Mouse (Mus musculus) myocyte (in vitro differentiated cells): ENCODE data around the gene Snx14.

Experiments
- MYOD1 ChIP-seq, 3 experiments: IDR thresholded peaks; one replicate each; pipeline ENCODE4 v1.6.1; 2011; ENCODE audit warnings: control low read depth in 2 of 3, low read depth in 2 of 3, mild to moderate bottlenecking in 2 of 3, moderate library complexity in 1 of 3; ENCODE audit not compliant: insufficient read length in 2 of 3, control insufficient read depth in 1 of 3
- POLR2A ChIP-seq: IDR thresholded peaks from one replicate; pipeline ENCODE4 v1.6.1; 2011; ENCODE audit warnings: low read depth, mild to moderate bottlenecking, control low read depth, moderate library complexity; ENCODE audit not compliant: insufficient read length
- SRF ChIP-seq: IDR thresholded peaks from one replicate; pipeline ENCODE4 v1.6.1; 2011; ENCODE audit warnings: low read depth; ENCODE audit not compliant: control insufficient read depth, insufficient read length
- TCF12 ChIP-seq: IDR thresholded peaks from one replicate; pipeline ENCODE4 v1.6.1; 2011; ENCODE audit warnings: mild to moderate bottlenecking, control low read depth; ENCODE audit not compliant: poor library complexity, insufficient read depth, severe bottlenecking
- TCF3 ChIP-seq: IDR thresholded peaks from one replicate; pipeline ENCODE4 v1.6.1; 2011; ENCODE audit warnings: low read depth, control low read depth; ENCODE audit not compliant: insufficient read length

- TF ChIP-seq SRF: no peak
- no peak for TF ChIP-seq POLR2A
- no peak for TF ChIP-seq TCF12
- no peak for TF ChIP-seq MYOD1 (IDR thresholded peaks at IDR 0.05; ENCODE audit: control insufficient read depth in 1 of 3, insufficient read length in 2 of 3, low read depth in 2 of 3)
- no peak for TF ChIP-seq TCF3
These were observed 71.4 kb downstream of the Snx14 start for GRCm38 (mm10) chr9:88367322-88367721.
